Mouse (Mus musculus) hindbrain, embryonic 16.5 days (tissue): ENCODE measurements at regions not wholly inside any gene's neighbourhood (a gene's known extent, or its start where the extent isn't known, plus 50 kb on each side); places are given as distances from the start of the nearest gene placed in this dataset.
A peak's percentile ranks its signal among the peaks of the same experiment; 100 is the strongest.

Experiments used
- ATAC-seq: fragments of 200-750 bp; cut with Nextera tagmentation; 2 replicates; pipeline ENCODE4 v1.8.0; 2017; ENCODE audit warnings: moderate TSS enrichment, moderate library complexity
- H3K27ac ChIP-seq: fragments of 300-500 bp; sonication (generic); 2 replicates; pipeline ENCODE4 v1.5.1; 2014; ENCODE audit warnings: low read depth, mild to moderate bottlenecking, control low read depth, low read length, moderate library complexity
- H3K27me3 ChIP-seq: fragments of 300-500 bp; sonication (generic); replicated peaks from 2 replicates; pipeline ENCODE4 v1.6.1; 2014; ENCODE audit warnings: low read length; ENCODE audit not compliant: control insufficient read depth, insufficient read depth
- H3K36me3 ChIP-seq: fragments of 300-500 bp; sonication (generic); 2 replicates; pipeline ENCODE4 v1.6.1; 2014; ENCODE audit warnings: mild to moderate bottlenecking, low read length, moderate library complexity, mixed read lengths; ENCODE audit not compliant: control insufficient read depth, insufficient read depth
- H3K4me1 ChIP-seq: fragments of 300-500 bp; sonication (generic); 2 replicates; pipeline ENCODE4 v1.6.1; 2014; ENCODE audit warnings: low read depth, low read length; ENCODE audit not compliant: control insufficient read depth, insufficient read depth
- H3K4me2 ChIP-seq: fragments of 300-500 bp; sonication (generic); 2 replicates; pipeline ENCODE4 v1.6.1; 2014; ENCODE audit warnings: mild to moderate bottlenecking, low read length, control low read depth, moderate library complexity
- H3K4me3 ChIP-seq: fragments of 300-500 bp; sonication (generic); 2 replicates; pipeline ENCODE4 v1.5.1; 2014; ENCODE audit warnings: mild to moderate bottlenecking, low read length, control low read depth, moderate library complexity
- H3K9ac ChIP-seq: fragments of 300-500 bp; sonication (generic); 2 replicates; pipeline ENCODE4 v1.6.1; 2014; ENCODE audit warnings: low read depth, mild to moderate bottlenecking, control low read depth, low read length, moderate library complexity
- H3K9me3 ChIP-seq: fragments of 300-500 bp; sonication (generic); 2 replicates; pipeline ENCODE4 v1.6.1; 2014; ENCODE audit warnings: mild to moderate bottlenecking, low read length, moderate library complexity; ENCODE audit not compliant: control insufficient read depth
- WGBS: fragments of 180-500 bp; shearing (Covaris S2); extraction: QIAGEN DNeasy Blood & Tissue Kit; methylation state at CpG from one replicate; pipeline ENCODE4 v1.1.7; 2014; 5-methylcytosine and 5-hydroxymethylcytosine counted together

GRCm38 (mm10) chr9:84323145-84323544, 398.2 kb downstream of the Bckdhb start:
- Histone ChIP-seq H3K4me1 (no peaks in the 10 kb centered on the region), H3K9me3 (no peaks in the 10 kb centered on the region), H3K4me2 (no peak overlapping the region), H3K4me3 (no peak overlapping the region), H3K27ac (no peak overlapping the region), H3K36me3 (no peaks in the 10 kb centered on the region), H3K27me3 (no peaks in the 10 kb centered on the region), H3K9ac (no peak overlapping the region)
- 43% methylated on average over 2 of the region's 2 CpGs for WGBS
- ATAC-seq = no peak

- H3K27me3 ChIP-seq = no peaks in the 10 kb centered on the region
- WGBS = 74% methylated on average over 4 of the region's 4 CpGs
- H3K9ac ChIP-seq = no peak overlapping the region
- H3K4me3 ChIP-seq = no peak overlapping the region
- H3K36me3 ChIP-seq = no peaks in the 10 kb centered on the region
- H3K27ac ChIP-seq = no peak overlapping the region
- no peaks in the 10 kb centered on the region for H3K4me1 ChIP-seq
- H3K4me2 ChIP-seq = no peak overlapping the region
- no peaks in the 10 kb centered on the region for H3K9me3 ChIP-seq
- no peak; the same call in 1 of the 2 replicates for ATAC-seq
These were observed 406.2 kb downstream of the Bckdhb start for GRCm38 (mm10) chr9:84331083-84331602.

DNA sequence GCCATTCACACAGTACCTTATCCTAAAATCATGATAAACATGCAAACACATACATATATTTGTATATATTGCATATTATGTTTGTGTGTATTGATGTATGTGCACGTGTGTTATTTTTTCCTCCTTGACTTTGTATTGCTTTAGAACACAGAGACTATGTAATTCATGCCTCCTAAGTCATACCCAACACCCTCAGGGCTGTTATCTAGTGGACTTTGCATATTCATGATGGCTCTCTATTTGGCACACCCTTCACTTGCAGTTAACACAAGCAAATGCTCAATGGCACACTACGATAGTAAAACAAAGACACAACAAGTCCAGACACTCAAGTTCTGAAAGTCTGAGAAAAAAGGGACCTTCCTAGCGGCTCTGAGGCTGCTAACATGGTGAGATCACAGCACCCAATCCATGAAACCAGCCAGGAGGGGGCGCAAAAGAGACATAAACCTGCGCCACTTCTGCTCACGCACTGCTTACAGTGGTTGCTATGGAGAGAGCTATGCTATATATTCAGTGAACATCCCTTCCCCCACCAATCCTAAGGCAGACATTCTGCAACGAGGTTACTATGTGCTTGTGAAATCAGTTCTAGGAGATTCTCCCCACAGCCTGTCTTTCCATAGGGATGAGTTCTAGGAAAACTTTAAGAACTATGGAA, 418.6 kb downstream of the Bckdhb start:
- no peaks in the 10 kb centered on the region for H3K36me3 ChIP-seq
- H3K9me3 ChIP-seq = no peaks in the 10 kb centered on the region
- no peaks in the 10 kb centered on the region for H3K27me3 ChIP-seq
- H3K4me3 ChIP-seq = no peak overlapping the region
- H3K4me1 ChIP-seq = no peaks in the 10 kb centered on the region
- H3K9ac ChIP-seq = no peak overlapping the region
- no peak overlapping the region for H3K27ac ChIP-seq
- peak; percentile 96 for ATAC-seq
- 13% methylated on average over 7 of the region's 7 CpGs for WGBS
- no peak overlapping the region for H3K4me2 ChIP-seq

GRCm38 (mm10) chr9:84350223-84350622, 425.3 kb downstream of the Bckdhb start:
- H3K4me2 ChIP-seq = no peak overlapping the region
- H3K36me3 ChIP-seq = no peaks in the 10 kb centered on the region
- no peaks in the 10 kb centered on the region for H3K4me1 ChIP-seq
- no peaks in the 10 kb centered on the region for H3K9me3 ChIP-seq
- 41% methylated on average over 2 of the region's 2 CpGs for WGBS
- peak; percentile 74 for ATAC-seq
- H3K9ac ChIP-seq = no peak overlapping the region
- H3K4me3 ChIP-seq = no peak overlapping the region
- no peaks in the 10 kb centered on the region for H3K27me3 ChIP-seq
- no peak overlapping the region for H3K27ac ChIP-seq

DNA sequence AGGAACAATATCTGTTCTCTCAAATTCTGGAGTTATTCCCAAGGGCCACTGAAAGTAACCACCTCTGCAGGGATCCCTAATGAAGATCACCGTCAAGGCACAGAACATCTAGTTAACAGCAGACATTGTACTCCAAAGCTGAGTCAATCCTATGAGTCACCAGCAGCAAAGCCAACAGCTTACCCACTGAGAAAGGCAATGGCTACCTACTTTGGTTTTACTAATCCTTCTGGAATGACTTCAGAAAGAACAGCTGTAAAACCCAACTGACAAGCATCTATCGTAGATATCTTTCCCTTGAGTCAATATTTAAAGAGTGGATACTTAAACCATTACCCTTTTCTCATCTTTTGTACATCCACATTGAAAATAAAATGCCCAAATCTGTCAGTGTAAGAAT, 429.5 kb downstream of the Bckdhb start:
- WGBS = 90% methylated on average over 2 of the region's 2 CpGs
- ATAC-seq = no peak
- no peaks in the 10 kb centered on the region for H3K36me3 ChIP-seq
- H3K4me2 ChIP-seq = no peak overlapping the region
- H3K4me1 ChIP-seq = no peaks in the 10 kb centered on the region
- H3K27ac ChIP-seq = no peak overlapping the region
- H3K27me3 ChIP-seq = no peaks in the 10 kb centered on the region
- no peaks in the 10 kb centered on the region for H3K9me3 ChIP-seq
- no peak overlapping the region for H3K4me3 ChIP-seq
- no peak overlapping the region for H3K9ac ChIP-seq

DNA sequence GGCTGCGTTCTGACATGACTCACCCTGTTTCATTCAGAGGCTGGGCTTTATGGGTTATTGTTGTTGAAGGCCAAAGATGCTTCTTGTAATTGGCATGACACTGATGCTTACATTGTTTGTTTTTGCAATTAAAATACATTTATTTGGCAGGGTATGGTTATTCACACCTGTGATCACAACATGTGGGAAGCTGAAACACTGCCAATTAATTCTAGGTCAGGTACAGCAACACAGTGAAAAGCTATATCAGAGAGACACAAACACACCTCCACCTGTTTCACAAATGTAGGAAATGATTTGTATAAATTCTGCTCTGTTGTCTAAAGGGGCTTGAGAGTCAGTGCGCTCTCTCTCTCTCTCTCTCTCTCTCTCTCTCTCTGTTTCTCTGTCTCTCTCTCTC, 431.2 kb downstream of the Bckdhb start:
- Histone ChIP-seq H3K27me3 (no peaks in the 10 kb centered on the region), H3K4me3 (no peak overlapping the region), H3K9ac (no peak overlapping the region), H3K36me3 (no peaks in the 10 kb centered on the region), H3K4me2 (no peak overlapping the region), H3K9me3 (no peaks in the 10 kb centered on the region), H3K27ac (no peak overlapping the region), H3K4me1 (no peaks in the 10 kb centered on the region)
- 94% methylated on average over 2 of the region's 2 CpGs for WGBS
- no peak for ATAC-seq

GRCm38 (mm10) chr9:84359879-84360278, 434.9 kb downstream of the Bckdhb start:
- ATAC-seq = no peak
- Histone ChIP-seq H3K4me1 (no peaks in the 10 kb centered on the region), H3K27me3 (no peaks in the 10 kb centered on the region), H3K27ac (no peak overlapping the region), H3K36me3 (no peaks in the 10 kb centered on the region), H3K4me3 (no peak overlapping the region), H3K4me2 (no peak overlapping the region), H3K9ac (no peak overlapping the region), H3K9me3 (no peaks in the 10 kb centered on the region)
- 38% methylated on average over 3 of the region's 3 CpGs for WGBS

DNA sequence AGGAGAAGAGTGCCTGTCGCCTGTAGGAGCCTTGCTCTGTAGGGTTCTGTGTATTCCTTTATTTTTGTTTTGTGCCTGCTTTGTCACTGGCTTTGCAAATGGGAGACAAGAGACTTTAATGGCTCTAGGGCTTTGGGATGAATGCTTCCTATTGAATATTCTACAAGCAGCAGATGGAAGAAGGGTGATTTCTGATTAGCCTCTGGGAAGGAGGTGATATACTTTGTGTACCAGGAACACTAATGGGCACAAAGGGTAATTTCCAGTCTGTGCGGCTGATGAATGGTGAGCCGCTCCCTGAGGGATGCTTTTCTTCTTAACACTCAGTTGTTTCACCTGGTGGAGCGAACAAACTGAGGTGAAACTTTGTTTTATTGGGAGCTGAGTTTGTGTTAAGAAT, 435.5 kb downstream of the Bckdhb start:
- no peak overlapping the region for H3K4me3 ChIP-seq
- 64% methylated on average over 4 of the region's 4 CpGs for WGBS
- H3K27me3 ChIP-seq = no peaks in the 10 kb centered on the region
- H3K27ac ChIP-seq = no peak overlapping the region
- H3K9ac ChIP-seq = no peak overlapping the region
- no peaks in the 10 kb centered on the region for H3K9me3 ChIP-seq
- H3K4me2 ChIP-seq = no peak overlapping the region
- ATAC-seq = no peak
- no peaks in the 10 kb centered on the region for H3K36me3 ChIP-seq
- no peaks in the 10 kb centered on the region for H3K4me1 ChIP-seq

DNA sequence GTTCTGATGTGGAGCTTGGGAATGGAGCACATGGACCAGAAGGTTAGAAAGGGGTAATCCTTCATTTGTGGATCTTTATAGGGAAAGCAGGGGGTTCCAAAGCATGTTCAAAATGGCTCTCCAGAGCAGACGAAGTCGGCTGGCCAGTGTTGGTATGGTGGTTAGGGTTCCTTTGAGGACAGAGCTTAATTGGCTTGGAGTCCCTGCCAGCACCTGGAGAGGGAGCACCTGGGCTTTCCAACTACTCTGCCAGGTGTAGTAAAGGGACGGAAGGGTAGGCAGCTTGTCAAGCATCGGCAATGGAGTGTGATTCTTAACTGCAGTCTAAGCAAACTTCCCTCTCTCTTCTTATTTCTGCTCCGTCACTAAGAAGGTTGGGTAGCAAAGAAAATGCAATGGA, 438.5 kb downstream of the Bckdhb start:
- WGBS = 87% methylated on average over 5 of the region's 5 CpGs
- H3K4me2 ChIP-seq = no peak overlapping the region

More for the DNA sequence above, 438.5 kb downstream of the Bckdhb start:
- Histone ChIP-seq H3K27me3 (no peaks in the 10 kb centered on the region), H3K9me3 (no peaks in the 10 kb centered on the region), H3K4me1 (no peaks in the 10 kb centered on the region), H3K36me3 (no peaks in the 10 kb centered on the region), H3K27ac (no peak overlapping the region), H3K9ac (no peak overlapping the region), H3K4me3 (no peak overlapping the region)
- no peak for ATAC-seq
